Mouse (Mus musculus): ENCODE measurements around the gene Sgca. TPM values are rescaled to one million over a fixed set of nuclear protein-coding genes. Genes with fewer than 3 reads are reported as not detected.

Gene Sgca
- polyA plus RNA-seq, 1 experiment from 2014 or later, result 0.55 TPM

GRCm38 (mm10) chr11:94989562-94990017 is 13.5 kb upstream of the Sgca start:
- ATAC-seq (peak; percentile 67), DNase-seq (ENCODE audit: low spot score) (peak; percentile 95)
- H3K4me3 ChIP-seq (ENCODE audit: low read depth, low read length), result peak overlapping the region; percentile 47
- peak; percentile 35 for TF ChIP-seq CTCF (IDR thresholded peaks at IDR 0.05)
- TF ChIP-seq EP300 (IDR thresholded peaks at IDR 0.05), result peak; percentile 42; the same call in 1 of the 2 replicates
- 1% methylated on average over 12 of the region's 12 CpGs for WGBS
- peak overlapping the region; percentile 87 for H3K27ac ChIP-seq (ENCODE audit: low read length)
- no peaks in the 10 kb centered on the region for H3K36me3 ChIP-seq (ENCODE audit: insufficient read depth, low read length)
- no peaks in the 10 kb centered on the region for H3K27me3 ChIP-seq (replicated peaks; ENCODE audit: insufficient read depth, low read length)
- peak overlapping the region; percentile 94 for H3K4me2 ChIP-seq (replicated peaks; ENCODE audit: low read depth, low read length)
- H3K9ac ChIP-seq (replicated peaks; ENCODE audit: low read depth), result peak overlapping the region; percentile 16; the same call in 1 of the 2 replicates
- H3K9me3 ChIP-seq (ENCODE audit: low read length), result no peaks in the 10 kb centered on the region
- H3K4me1 ChIP-seq (ENCODE audit: insufficient read depth, low read depth, low read length), result peaks cover 31% of the 10 kb centered on the region; the same call in 1 of the 2 replicates

GRCm38 (mm10) chr11:94988780-94989561 is 12.8 kb upstream of the Sgca start:
- Histone ChIP-seq H3K4me2 (replicated peaks; ENCODE audit: low read depth, low read length) (peak overlapping the region; percentile 94), H3K36me3 (ENCODE audit: insufficient read depth, low read length) (no peaks in the 10 kb centered on the region), H3K9ac (replicated peaks; ENCODE audit: low read depth) (peak overlapping the region; percentile 16; the same call in 1 of the 2 replicates), H3K27me3 (replicated peaks; ENCODE audit: insufficient read depth, low read length) (no peaks in the 10 kb centered on the region), H3K4me3 (ENCODE audit: low read depth, low read length) (peak overlapping the region; percentile 47), H3K27ac (ENCODE audit: low read length) (peak overlapping the region; percentile 87), H3K9me3 (ENCODE audit: low read length) (no peaks in the 10 kb centered on the region), H3K4me1 (ENCODE audit: insufficient read depth, low read depth, low read length) (peaks cover 25% of the 10 kb centered on the region; the same call in 1 of the 2 replicates)
- WGBS, result 15% methylated on average over 10 of the region's 10 CpGs
- ATAC-seq, result no peak
- no peak for DNase-seq (ENCODE audit: low spot score)
- no peak for TF ChIP-seq CTCF (IDR thresholded peaks at IDR 0.05)
- TF ChIP-seq EP300 (IDR thresholded peaks at IDR 0.05), result no peak

- Histone ChIP-seq H3K36me3 (ENCODE audit: insufficient read depth, low read length) (no peaks in the 10 kb centered on the region), H3K9ac (replicated peaks; ENCODE audit: low read depth) (no peak overlapping the region), H3K9me3 (ENCODE audit: low read length) (no peaks in the 10 kb centered on the region), H3K4me3 (ENCODE audit: low read depth, low read length) (no peak overlapping the region), H3K4me2 (replicated peaks; ENCODE audit: low read depth, low read length) (no peak overlapping the region), H3K27me3 (replicated peaks; ENCODE audit: insufficient read depth, low read length) (no peaks in the 10 kb centered on the region), H3K4me1 (ENCODE audit: insufficient read depth, low read depth, low read length) (peaks cover 14% of the 10 kb centered on the region; the same call in 1 of the 2 replicates), H3K27ac (ENCODE audit: low read length) (no peak overlapping the region)
- WGBS, result 80% methylated on average over 8 of the region's 8 CpGs
- DNase-seq (ENCODE audit: low spot score) (no peak), ATAC-seq (no peak)
- TF ChIP-seq EP300 (IDR thresholded peaks at IDR 0.05), result no peak
- TF ChIP-seq CTCF (IDR thresholded peaks at IDR 0.05), result no peak
Measured at GRCm38 (mm10) chr11:94987851-94988250, 11.7 kb upstream of the Sgca start.

- DNase-seq (ENCODE audit: low spot score) (no peak), ATAC-seq (no peak)
- WGBS, result 31% methylated on average over 6 of the region's 6 CpGs
- no peaks in the 10 kb centered on the region for H3K27me3 ChIP-seq (replicated peaks; ENCODE audit: insufficient read depth, low read length)
- H3K36me3 ChIP-seq (ENCODE audit: insufficient read depth, low read length), result no peaks in the 10 kb centered on the region
- no peak overlapping the region for H3K4me3 ChIP-seq (ENCODE audit: low read depth, low read length)
- no peak overlapping the region for H3K27ac ChIP-seq (ENCODE audit: low read length)
- H3K9me3 ChIP-seq (ENCODE audit: low read length), result no peaks in the 10 kb centered on the region
- H3K4me1 ChIP-seq (ENCODE audit: insufficient read depth, low read depth, low read length), result peaks cover 14% of the 10 kb centered on the region; the same call in 1 of the 2 replicates
- no peak overlapping the region for H3K9ac ChIP-seq (replicated peaks; ENCODE audit: low read depth)
- TF ChIP-seq CTCF (IDR thresholded peaks at IDR 0.05), result no peak
- no peak for TF ChIP-seq EP300 (IDR thresholded peaks at IDR 0.05)
- H3K4me2 ChIP-seq (replicated peaks; ENCODE audit: low read depth, low read length), result no peak overlapping the region
Measured at GRCm38 (mm10) chr11:94987341-94987740, 11.2 kb upstream of the Sgca start.

GRCm38 (mm10) chr11:94986435-94986834 is 10.3 kb upstream of the Sgca start:
- Histone ChIP-seq H3K9me3 (ENCODE audit: low read length) (no peaks in the 10 kb centered on the region), H3K27me3 (replicated peaks; ENCODE audit: insufficient read depth, low read length) (no peaks in the 10 kb centered on the region), H3K4me2 (replicated peaks; ENCODE audit: low read depth, low read length) (no peak overlapping the region), H3K27ac (ENCODE audit: low read length) (no peak overlapping the region), H3K9ac (replicated peaks; ENCODE audit: low read depth) (no peak overlapping the region), H3K36me3 (ENCODE audit: insufficient read depth, low read length) (no peaks in the 10 kb centered on the region), H3K4me1 (ENCODE audit: insufficient read depth, low read depth, low read length) (peaks cover 14% of the 10 kb centered on the region; the same call in 1 of the 2 replicates), H3K4me3 (ENCODE audit: low read depth, low read length) (no peak overlapping the region)
- DNase-seq (ENCODE audit: low spot score) (no peak), ATAC-seq (no peak)
- 52% methylated on average over 2 of the region's 2 CpGs for WGBS
- TF ChIP-seq CTCF (IDR thresholded peaks at IDR 0.05), result no peak
- no peak for TF ChIP-seq EP300 (IDR thresholded peaks at IDR 0.05)

- ATAC-seq, result no peak
- TF ChIP-seq CTCF (IDR thresholded peaks at IDR 0.05), result no peak
- no peak for TF ChIP-seq EP300 (IDR thresholded peaks at IDR 0.05)
- no peaks in the 10 kb centered on the region for H3K36me3 ChIP-seq (ENCODE audit: insufficient read depth, low read length)
- no peaks in the 10 kb centered on the region for H3K9me3 ChIP-seq (ENCODE audit: low read length)
- no peaks in the 10 kb centered on the region for H3K27me3 ChIP-seq (replicated peaks; ENCODE audit: insufficient read depth, low read length)
- H3K4me3 ChIP-seq (ENCODE audit: low read depth, low read length), result no peak overlapping the region
- no peak for DNase-seq (ENCODE audit: low spot score)
- 60% methylated on average over 5 of the region's 5 CpGs for WGBS
- H3K4me2 ChIP-seq (replicated peaks; ENCODE audit: low read depth, low read length), result no peak overlapping the region
- H3K4me1 ChIP-seq (ENCODE audit: insufficient read depth, low read depth, low read length), result peaks cover 14% of the 10 kb centered on the region; the same call in 1 of the 2 replicates
- no peak overlapping the region for H3K27ac ChIP-seq (ENCODE audit: low read length)
- no peak overlapping the region for H3K9ac ChIP-seq (replicated peaks; ENCODE audit: low read depth)
Measured at GRCm38 (mm10) chr11:94985822-94986221, 9.7 kb upstream of the Sgca start.
